Mouse (Mus musculus): ENCODE data around the gene Egln2. TPM values are rescaled to one million over a fixed set of nuclear protein-coding genes. Genes with fewer than 3 reads are reported as not detected.

The Egln2 gene
- polyA plus RNA-seq, 1 experiment: 120 TPM

- Histone ChIP-seq H3K27me3 (ENCODE audit: control insufficient read depth, insufficient read depth, low read length) (no peaks in the 10 kb centered on the region), H3K27ac (ENCODE audit: insufficient read depth, low read length) (no peak within 1 kb of the TSS), H3K4me1 (ENCODE audit: control insufficient read depth, insufficient read depth, low read length) (no peaks in the 10 kb centered on the region), H3K4me3 (replicated peaks; ENCODE audit: insufficient read depth, low read depth, low read length) (no peak within 1 kb of the TSS)
- TF ChIP-seq CTCF (IDR thresholded peaks at IDR 0.05; ENCODE audit: borderline replicate concordance, insufficient read depth, low read depth, low read length): no peak
- TF ChIP-seq POLR2A (IDR thresholded peaks at IDR 0.05; ENCODE audit: borderline replicate concordance, insufficient read depth, low read length): no peak
- WGBS: 36% methylated on average over 10 of the region's 10 CpGs
- DNase-seq: peak in 1 of 2 experiments; percentile 47
Measured at GRCm38 (mm10) chr7:27153205-27153764, 13.3 kb downstream of the Egln2 start, which contains the start of gene Cyp2t4. Cyp2t4 (plus strand) TSS chr7:27153714.

- Histone ChIP-seq H3K4me1 (ENCODE audit: control insufficient read depth, insufficient read depth, low read length) (no peaks in the 10 kb centered on the region), H3K27me3 (ENCODE audit: control insufficient read depth, insufficient read depth, low read length) (no peaks in the 10 kb centered on the region), H3K4me3 (replicated peaks; ENCODE audit: insufficient read depth, low read depth, low read length) (no peak overlapping the region), H3K27ac (ENCODE audit: insufficient read depth, low read length) (no peak overlapping the region)
- WGBS: 54% methylated on average over 8 of the region's 8 CpGs
- no peak for DNase-seq
- TF ChIP-seq CTCF (IDR thresholded peaks at IDR 0.05; ENCODE audit: borderline replicate concordance, insufficient read depth, low read depth, low read length) (no peak), POLR2A (IDR thresholded peaks at IDR 0.05; ENCODE audit: borderline replicate concordance, insufficient read depth, low read length) (no peak)
Measured at GRCm38 (mm10) chr7:27136410-27136996, 30.1 kb downstream of the Egln2 start.

- WGBS: 86% methylated on average over 4 of the region's 4 CpGs
- no peak for DNase-seq
- no peaks in the 10 kb centered on the region for H3K4me1 ChIP-seq (ENCODE audit: control insufficient read depth, insufficient read depth, low read length)
- no peak overlapping the region for H3K4me3 ChIP-seq (replicated peaks; ENCODE audit: insufficient read depth, low read depth, low read length)
- H3K27ac ChIP-seq (ENCODE audit: insufficient read depth, low read length): no peak overlapping the region
- TF ChIP-seq POLR2A (IDR thresholded peaks at IDR 0.05; ENCODE audit: borderline replicate concordance, insufficient read depth, low read length) (no peak), CTCF (IDR thresholded peaks at IDR 0.05; ENCODE audit: borderline replicate concordance, insufficient read depth, low read depth, low read length) (no peak)
- no peaks in the 10 kb centered on the region for H3K27me3 ChIP-seq (ENCODE audit: control insufficient read depth, insufficient read depth, low read length)
Measured at GRCm38 (mm10) chr7:27133757-27134156, 32.8 kb downstream of the Egln2 start.

GRCm38 (mm10) chr7:27133156-27133555 lies 33.4 kb downstream of the Egln2 start:
- peak in 1 of 2 experiments; percentile 13 for DNase-seq
- no peak for TF ChIP-seq CTCF (IDR thresholded peaks at IDR 0.05; ENCODE audit: borderline replicate concordance, insufficient read depth, low read depth, low read length)
- TF ChIP-seq POLR2A (IDR thresholded peaks at IDR 0.05; ENCODE audit: borderline replicate concordance, insufficient read depth, low read length): no peak
- Histone ChIP-seq H3K4me1 (ENCODE audit: control insufficient read depth, insufficient read depth, low read length) (no peaks in the 10 kb centered on the region), H3K27me3 (ENCODE audit: control insufficient read depth, insufficient read depth, low read length) (no peaks in the 10 kb centered on the region), H3K27ac (ENCODE audit: insufficient read depth, low read length) (no peak overlapping the region), H3K4me3 (replicated peaks; ENCODE audit: insufficient read depth, low read depth, low read length) (no peak overlapping the region)
- WGBS: 58% methylated on average over 12 of the region's 12 CpGs

GRCm38 (mm10) chr7:27132588-27132987 lies 34.0 kb downstream of the Egln2 start:
- no peaks in the 10 kb centered on the region for H3K4me1 ChIP-seq (ENCODE audit: control insufficient read depth, insufficient read depth, low read length)
- peak; percentile 43 to 56 for DNase-seq
- no peaks in the 10 kb centered on the region for H3K27me3 ChIP-seq (ENCODE audit: control insufficient read depth, insufficient read depth, low read length)
- no peak overlapping the region for H3K27ac ChIP-seq (ENCODE audit: insufficient read depth, low read length)
- TF ChIP-seq CTCF (IDR thresholded peaks at IDR 0.05; ENCODE audit: borderline replicate concordance, insufficient read depth, low read depth, low read length): no peak; the same call in 1 of the 2 replicates
- no peak overlapping the region for H3K4me3 ChIP-seq (replicated peaks; ENCODE audit: insufficient read depth, low read depth, low read length)
- WGBS: 11% methylated on average over 10 of the region's 10 CpGs

GRCm38 (mm10) chr7:27131387-27131786 lies 35.2 kb downstream of the Egln2 start:
- no peak for TF ChIP-seq POLR2A (IDR thresholded peaks at IDR 0.05; ENCODE audit: borderline replicate concordance, insufficient read depth, low read length)
- no peak for TF ChIP-seq CTCF (IDR thresholded peaks at IDR 0.05; ENCODE audit: borderline replicate concordance, insufficient read depth, low read depth, low read length)
- H3K4me3 ChIP-seq (replicated peaks; ENCODE audit: insufficient read depth, low read depth, low read length): no peak overlapping the region
- H3K27ac ChIP-seq (ENCODE audit: insufficient read depth, low read length): no peak overlapping the region
- no peaks in the 10 kb centered on the region for H3K4me1 ChIP-seq (ENCODE audit: control insufficient read depth, insufficient read depth, low read length)
- WGBS: 63% methylated on average over 2 of the region's 2 CpGs
- DNase-seq: no peak
- H3K27me3 ChIP-seq (ENCODE audit: control insufficient read depth, insufficient read depth, low read length): no peaks in the 10 kb centered on the region

GRCm38 (mm10) chr7:27130521-27131370 lies 35.9 kb downstream of the Egln2 start:
- H3K27me3 ChIP-seq (ENCODE audit: control insufficient read depth, insufficient read depth, low read length): no peaks in the 10 kb centered on the region
- TF ChIP-seq CTCF (IDR thresholded peaks at IDR 0.05; ENCODE audit: borderline replicate concordance, insufficient read depth, low read depth, low read length) (no peak), POLR2A (IDR thresholded peaks at IDR 0.05; ENCODE audit: borderline replicate concordance, insufficient read depth, low read length) (no peak)
- no peak overlapping the region for H3K4me3 ChIP-seq (replicated peaks; ENCODE audit: insufficient read depth, low read depth, low read length)
- H3K4me1 ChIP-seq (ENCODE audit: control insufficient read depth, insufficient read depth, low read length): no peaks in the 10 kb centered on the region
- H3K27ac ChIP-seq (ENCODE audit: insufficient read depth, low read length): no peak overlapping the region
- WGBS: 87% methylated on average over 22 of the region's 22 CpGs
- DNase-seq: no peak

Measured in cerebellum, adult 2 months (tissue).